Mouse (Mus musculus) G1E (cell line): ENCODE measurements around the gene Ephb3. TPM values are rescaled to one million over a fixed set of nuclear protein-coding genes. Genes with fewer than 3 reads are reported as not detected.

ENCODE experiments used
- ATAC-seq: 2 replicates; pipeline ENCODE4 v1.8.0; 2016; ENCODE audit warnings: mild to moderate bottlenecking; ENCODE audit not compliant: insufficient number of reproducible peaks, poor library complexity, low FRiP score, severe bottlenecking; ENCODE audit errors: extremely low read depth
- DNase-seq: peaks from one replicate; pipeline ENCODE4 v3.0.0; 2012; ENCODE audit warnings: low spot score
- H3K27me3 ChIP-seq: 2 replicates; pipeline ENCODE4 v1.6.1; 2012; ENCODE audit warnings: mild to moderate bottlenecking, low read length, inconsistent platforms; ENCODE audit not compliant: insufficient read depth
- H3K36me3 ChIP-seq: replicated peaks from 2 replicates; pipeline ENCODE3; 2012; ENCODE audit warnings: mild to moderate bottlenecking, inconsistent platforms
- H3K4me1 ChIP-seq: 2 replicates; pipeline ENCODE4 v1.6.1; 2012; ENCODE audit warnings: low read depth, low read length, inconsistent platforms, mixed read lengths; ENCODE audit not compliant: insufficient read depth
- H3K4me3 ChIP-seq: 2 replicates; pipeline ENCODE4 v1.5.1; 2012; ENCODE audit warnings: low read depth, mild to moderate bottlenecking, inconsistent platforms, low read length, moderate library complexity, mixed read lengths
- H3K9me3 ChIP-seq: replicated peaks from 2 replicates; pipeline ENCODE4 v1.6.1; 2012; ENCODE audit warnings: inconsistent platforms
- CTCF ChIP-seq: IDR thresholded peaks from 2 replicates; pipeline ENCODE4 v1.5.1; 2012; ENCODE audit warnings: low read depth, low read length, inconsistent platforms, mixed read lengths
- GATA1 ChIP-seq: IDR thresholded peaks from 2 replicates; pipeline ENCODE4 v1.6.1; 2012; ENCODE audit warnings: borderline replicate concordance, low read length, inconsistent platforms, mixed read lengths
- GATA2 ChIP-seq: IDR thresholded peaks from 2 replicates; pipeline ENCODE4 v1.6.1; 2012; ENCODE audit warnings: low read depth, low read length, inconsistent platforms, borderline replicate concordance
- POLR2AphosphoS5 ChIP-seq: IDR thresholded peaks from 2 replicates; pipeline ENCODE4 v1.6.1; 2012; ENCODE audit warnings: low read depth, low read length, inconsistent platforms; ENCODE audit not compliant: insufficient replicate concordance
- TAL1 ChIP-seq: conservative IDR thresholded peaks from 2 replicates; pipeline ENCODE4 v1.6.1; 2012; ENCODE audit warnings: low read depth, low read length, inconsistent platforms, mixed read lengths
- polyA plus RNA-seq: library from polyadenylated mRNA; stranded (reverse); fragments of >175 nt; gene quantifications from 2 replicates; pipeline ENCODE4 v1.2.3, GENCODE M21; 2012
- total RNA-seq, 2 experiments: library from RNA; stranded (forward) in 1 of 2; stranded (reverse) in 1 of 2; fragments of 200-1000 nt in 1 of 2; fragments of >200 nt in 1 of 2; fragmentation: Nextera tagmentation in 1 of 2; gene quantifications; 2 replicates each; pipeline ENCODE4 v1.2.3; 2014 to 2017

The Ephb3 gene
- total and polyA plus RNA-seq, 3 experiments: 0.82 TPM; not detected in 2

- no peaks in the 10 kb centered on the region for H3K4me1 ChIP-seq
- no peaks in the 10 kb centered on the region for H3K27me3 ChIP-seq
- peaks cover 1% of the 10 kb centered on the region; the same call in 1 of the 2 replicates for H3K9me3 ChIP-seq
- no peak overlapping the region for H3K4me3 ChIP-seq
- DNase-seq (no peak), ATAC-seq (no peak)
- TF ChIP-seq CTCF (no peak), TAL1 (no peak), GATA2 (no peak), POLR2AphosphoS5 (no peak), GATA1 (no peak)
- H3K36me3 ChIP-seq: no peaks in the 10 kb centered on the region
Observed at GRCm38 (mm10) chr16:21199426-21199825, 5.1 kb upstream of the Ephb3 start.

- Histone ChIP-seq H3K27me3 (no peaks in the 10 kb centered on the region), H3K4me1 (no peaks in the 10 kb centered on the region), H3K36me3 (no peaks in the 10 kb centered on the region), H3K4me3 (no peak overlapping the region), H3K9me3 (peaks cover 6% of the 10 kb centered on the region; the same call in 1 of the 2 replicates)
- DNase-seq (no peak), ATAC-seq (no peak)
- TF ChIP-seq TAL1 (no peak), POLR2AphosphoS5 (no peak), GATA2 (no peak), GATA1 (no peak), CTCF (no peak)
Observed at GRCm38 (mm10) chr16:21202731-21203130, 1.8 kb upstream of the Ephb3 start.

GRCm38 (mm10) chr16:21205093-21205886, 735 bp downstream of the Ephb3 start:
- ATAC-seq: no peak
- no peak overlapping the region for H3K4me3 ChIP-seq
- no peak for DNase-seq

GRCm38 (mm10) chr16:21208001-21208565, 3.5 kb downstream of the Ephb3 start:
- Histone ChIP-seq H3K36me3 (no peaks in the 10 kb centered on the region), H3K9me3 (peaks cover 6% of the 10 kb centered on the region; the same call in 1 of the 2 replicates), H3K4me3 (no peak overlapping the region), H3K4me1 (no peaks in the 10 kb centered on the region), H3K27me3 (peaks cover 6% of the 10 kb centered on the region; the same call in 1 of the 2 replicates)
- ATAC-seq (no peak), DNase-seq (no peak)
- TF ChIP-seq GATA2 (no peak), CTCF (no peak), TAL1 (no peak), GATA1 (no peak), POLR2AphosphoS5 (no peak)

More at GRCm38 (mm10) chr16:21205093-21205886, 735 bp downstream of the Ephb3 start:
- Histone ChIP-seq H3K36me3 (no peaks in the 10 kb centered on the region), H3K4me1 (no peaks in the 10 kb centered on the region), H3K9me3 (peaks cover 6% of the 10 kb centered on the region; the same call in 1 of the 2 replicates), H3K27me3 (peaks cover 2% of the 10 kb centered on the region; the same call in 1 of the 2 replicates)
- TF ChIP-seq CTCF: no peak
- TF ChIP-seq GATA1: no peak
- TF ChIP-seq TAL1: no peak
- TF ChIP-seq POLR2AphosphoS5: no peak
- no peak for TF ChIP-seq GATA2

- DNase-seq (no peak), ATAC-seq (no peak)
- Histone ChIP-seq H3K4me1 (no peaks in the 10 kb centered on the region), H3K9me3 (peaks cover 6% of the 10 kb centered on the region; the same call in 1 of the 2 replicates), H3K4me3 (no peak overlapping the region), H3K36me3 (no peaks in the 10 kb centered on the region), H3K27me3 (peaks cover 6% of the 10 kb centered on the region; the same call in 1 of the 2 replicates)
- TF ChIP-seq CTCF: no peak
- no peak for TF ChIP-seq POLR2AphosphoS5
- TF ChIP-seq TAL1: no peak
- no peak for TF ChIP-seq GATA2
- TF ChIP-seq GATA1: no peak
Observed at GRCm38 (mm10) chr16:21209290-21209689, 4.7 kb downstream of the Ephb3 start.

GRCm38 (mm10) chr16:21210204-21210603, 5.6 kb downstream of the Ephb3 start:
- Histone ChIP-seq H3K36me3 (no peaks in the 10 kb centered on the region), H3K4me3 (no peak overlapping the region), H3K4me1 (no peaks in the 10 kb centered on the region), H3K9me3 (no peaks in the 10 kb centered on the region), H3K27me3 (peaks cover 8% of the 10 kb centered on the region; the same call in 1 of the 2 replicates)
- TF ChIP-seq POLR2AphosphoS5 (no peak), TAL1 (no peak), CTCF (no peak), GATA2 (no peak), GATA1 (no peak)
- ATAC-seq (no peak), DNase-seq (no peak)
